Mouse (Mus musculus) stomach, embryonic 15.5 days (tissue): ENCODE results near the gene Sppl2b. TPM values are rescaled to one million over a fixed set of nuclear protein-coding genes. Genes with fewer than 3 reads are reported as not detected.
"Not testable (repeated sequence)": the region's sequence is repeated elsewhere in the genome, so short reads cannot be mapped to it uniquely, and the experiment has no call there.

Source experiments
- ATAC-seq: fragments of 200-750 bp; cut with Nextera tagmentation; 2 replicates; pipeline ENCODE4 v1.8.0; 2017; ENCODE audit warnings: low read depth, moderate number of reproducible peaks, moderate TSS enrichment; ENCODE audit not compliant: insufficient read depth, low FRiP score
- H3K27ac ChIP-seq: fragments of 300-500 bp; sonication (generic); 2 replicates; pipeline ENCODE4 v1.5.1; 2015; ENCODE audit warnings: mild to moderate bottlenecking, inconsistent platforms
- H3K27me3 ChIP-seq: fragments of 300-500 bp; sonication (generic); replicated peaks from 2 replicates; pipeline ENCODE4 v1.6.1; 2015; ENCODE audit warnings: inconsistent platforms
- H3K36me3 ChIP-seq: fragments of 300-500 bp; sonication (generic); 2 replicates; pipeline ENCODE4 v1.6.1; 2015; ENCODE audit warnings: inconsistent platforms
- H3K4me1 ChIP-seq: fragments of 300-500 bp; sonication (generic); 2 replicates; pipeline ENCODE4 v1.6.1; 2015; ENCODE audit warnings: inconsistent platforms
- H3K4me2 ChIP-seq: fragments of 300-500 bp; sonication (generic); 2 replicates; pipeline ENCODE4 v1.6.1; 2015; ENCODE audit warnings: mild to moderate bottlenecking, inconsistent platforms
- H3K4me3 ChIP-seq: fragments of 300-500 bp; sonication (generic); replicated peaks from 2 replicates; pipeline ENCODE4 v1.5.1; 2015; ENCODE audit warnings: inconsistent platforms
- H3K9ac ChIP-seq: fragments of 300-500 bp; sonication (generic); 2 replicates; pipeline ENCODE4 v1.6.1; 2015; ENCODE audit warnings: inconsistent platforms
- H3K9me3 ChIP-seq: fragments of 300-500 bp; sonication (generic); 2 replicates; pipeline ENCODE4 v1.6.1; 2016; ENCODE audit warnings: inconsistent platforms
- WGBS: fragments of 180-500 bp; shearing (Covaris S2); methylation state at CpG from one replicate; pipeline ENCODE4 v1.1.7; 2015; 5-methylcytosine and 5-hydroxymethylcytosine counted together
- polyA plus RNA-seq: library from polyadenylated mRNA; unstranded; fragments of >200 nt; fragmentation: Nextera tagmentation; extraction: Ambion mirVana; gene quantifications from 2 replicates; pipeline ENCODE4 v1.2.1, GENCODE M21; 2015

The Sppl2b gene
- polyA plus RNA-seq, 1 experiment from 2014 or later: 41.9 TPM

GRCm38 (mm10) chr10:80826151-80827062, 28.7 kb upstream of the Sppl2b start, which contains the start of gene Oaz1:
Oaz1 (plus strand) TSS chr10:80826656.
- H3K9ac ChIP-seq: peak within 1 kb of the TSS; percentile 96
- ATAC-seq: peak; percentile 97
- H3K4me1 ChIP-seq: peaks cover 34% of the 10 kb centered on the region
- peak within 1 kb of the TSS; percentile 93 for H3K27ac ChIP-seq
- H3K36me3 ChIP-seq: peaks cover 15% of the 10 kb centered on the region
- no peaks in the 10 kb centered on the region for H3K27me3 ChIP-seq
- H3K4me2 ChIP-seq: peak within 1 kb of the TSS; percentile 94
- no peaks in the 10 kb centered on the region for H3K9me3 ChIP-seq
- under 1% methylated on average over 81 of the region's 82 CpGs for WGBS
- peak within 1 kb of the TSS; percentile 74 for H3K4me3 ChIP-seq

GRCm38 (mm10) chr10:80827063-80827869, 27.8 kb upstream of the Sppl2b start:
- H3K4me1 ChIP-seq: peaks cover 34% of the 10 kb centered on the region
- 5% methylated on average over 29 of the region's 29 CpGs for WGBS
- H3K27ac ChIP-seq: peak overlapping the region; percentile 93; the same call in 1 of the 2 replicates
- peak overlapping the region; percentile 94 for H3K4me2 ChIP-seq
- H3K36me3 ChIP-seq: peaks cover 15% of the 10 kb centered on the region
- H3K27me3 ChIP-seq: no peaks in the 10 kb centered on the region
- no peaks in the 10 kb centered on the region for H3K9me3 ChIP-seq
- peak overlapping the region; percentile 74 for H3K4me3 ChIP-seq
- H3K9ac ChIP-seq: peak overlapping the region; percentile 96
- ATAC-seq: no peak

GRCm38 (mm10) chr10:80827870-80828420, 27.1 kb upstream of the Sppl2b start:
- H3K4me3 ChIP-seq: peak overlapping the region; percentile 74
- H3K9me3 ChIP-seq: no peaks in the 10 kb centered on the region
- no peaks in the 10 kb centered on the region for H3K27me3 ChIP-seq
- ATAC-seq: no peak
- H3K4me2 ChIP-seq: peak overlapping the region; percentile 94
- peaks cover 15% of the 10 kb centered on the region for H3K36me3 ChIP-seq
- H3K9ac ChIP-seq: peak overlapping the region; percentile 96; the same call in 1 of the 2 replicates
- WGBS: 74% methylated on average over 10 of the region's 10 CpGs
- H3K27ac ChIP-seq: no peak overlapping the region
- H3K4me1 ChIP-seq: peaks cover 37% of the 10 kb centered on the region

- H3K27me3 ChIP-seq, H3K9ac ChIP-seq, H3K9me3 ChIP-seq, H3K27ac ChIP-seq, ATAC-seq, H3K4me3 ChIP-seq: not testable (repeated sequence)
- Histone ChIP-seq H3K4me1 (peaks cover 37% of the 10 kb centered on the region), H3K36me3 (peaks cover 15% of the 10 kb centered on the region), H3K4me2 (peak overlapping the region; percentile 94)
- 82% methylated on average over 9 of the region's 9 CpGs for WGBS
Measured at GRCm38 (mm10) chr10:80828587-80828986, 26.5 kb upstream of the Sppl2b start.

- whole genome bisulfite sequencing: 48% methylated on average over 1 of the region's 1 CpGs
- no peak overlapping the region for H3K9ac ChIP-seq
- H3K27ac ChIP-seq: no peak overlapping the region
- H3K4me1 ChIP-seq: peaks cover 39% of the 10 kb centered on the region
- no peaks in the 10 kb centered on the region for H3K9me3 ChIP-seq
- H3K27me3 ChIP-seq: peaks cover 13% of the 10 kb centered on the region
- no peak for ATAC-seq
- H3K36me3 ChIP-seq: peaks cover 15% of the 10 kb centered on the region
- no peak overlapping the region for H3K4me2 ChIP-seq
- H3K4me3 ChIP-seq: no peak overlapping the region
Measured at GRCm38 (mm10) chr10:80829359-80830278, 25.5 kb upstream of the Sppl2b start.

- Histone ChIP-seq H3K9me3 (no peaks in the 10 kb centered on the region), H3K27me3 (peaks cover 28% of the 10 kb centered on the region), H3K36me3 (peaks cover 15% of the 10 kb centered on the region), H3K27ac (no peak overlapping the region), H3K4me2 (no peak overlapping the region), H3K4me1 (peaks cover 39% of the 10 kb centered on the region), H3K9ac (no peak overlapping the region), H3K4me3 (no peak overlapping the region)
- no peak for ATAC-seq
- WGBS: 3% methylated on average over 9 of the region's 9 CpGs
Measured at GRCm38 (mm10) chr10:80831136-80831535, 23.9 kb upstream of the Sppl2b start.

- no peaks in the 10 kb centered on the region for H3K9me3 ChIP-seq
- no peak overlapping the region for H3K4me3 ChIP-seq
- no peak overlapping the region for H3K27ac ChIP-seq
- H3K9ac ChIP-seq: no peak overlapping the region
- 65% methylated on average over 7 of the region's 7 CpGs for WGBS
- no peak overlapping the region for H3K4me2 ChIP-seq
- peaks cover 42% of the 10 kb centered on the region for H3K27me3 ChIP-seq
- peaks cover 35% of the 10 kb centered on the region for H3K4me1 ChIP-seq
- H3K36me3 ChIP-seq: peaks cover 15% of the 10 kb centered on the region
- ATAC-seq: no peak
Measured at GRCm38 (mm10) chr10:80832818-80833217, 22.3 kb upstream of the Sppl2b start.

- no peaks in the 10 kb centered on the region for H3K9me3 ChIP-seq
- peaks cover 42% of the 10 kb centered on the region for H3K27me3 ChIP-seq
- 56% methylated on average over 30 of the region's 30 CpGs for WGBS
- no peak overlapping the region for H3K27ac ChIP-seq
- H3K36me3 ChIP-seq: peaks cover 2% of the 10 kb centered on the region; the same call in 1 of the 2 replicates
- H3K4me2 ChIP-seq: no peak overlapping the region
- no peak for ATAC-seq
- peaks cover 13% of the 10 kb centered on the region for H3K4me1 ChIP-seq
- no peak overlapping the region for H3K9ac ChIP-seq
- H3K4me3 ChIP-seq: no peak overlapping the region
Measured at GRCm38 (mm10) chr10:80835617-80836016, 19.5 kb upstream of the Sppl2b start.

GRCm38 (mm10) chr10:80836949-80837379, 18.1 kb upstream of the Sppl2b start:
- H3K36me3 ChIP-seq: no peaks in the 10 kb centered on the region
- WGBS: 47% methylated on average over 7 of the region's 7 CpGs
- no peak overlapping the region for H3K4me3 ChIP-seq
- H3K27me3 ChIP-seq: peaks cover 48% of the 10 kb centered on the region
- H3K4me1 ChIP-seq: 0 out of 2 replicates have a peak, but pooled peaks cover 5% of the 10 kb centered on the region
- no peak overlapping the region for H3K27ac ChIP-seq
- no peak overlapping the region for H3K9ac ChIP-seq
- ATAC-seq: no peak
- no peaks in the 10 kb centered on the region for H3K9me3 ChIP-seq
- no peak overlapping the region for H3K4me2 ChIP-seq

GRCm38 (mm10) chr10:80837827-80838226, 17.2 kb upstream of the Sppl2b start:
- Histone ChIP-seq H3K4me2 (no peak overlapping the region), H3K27ac (no peak overlapping the region), H3K27me3 (peaks cover 56% of the 10 kb centered on the region), H3K36me3 (no peaks in the 10 kb centered on the region), H3K4me3 (no peak overlapping the region), H3K9me3 (no peaks in the 10 kb centered on the region), H3K9ac (no peak overlapping the region), H3K4me1 (0 out of 2 replicates have a peak, but pooled peaks cover 2% of the 10 kb centered on the region)
- 12% methylated on average over 2 of the region's 2 CpGs for WGBS
- no peak for ATAC-seq
